Mouse (Mus musculus): ENCODE results near the gene Vmn1r174. TPM values are rescaled to one million over a fixed set of nuclear protein-coding genes. Genes with fewer than 3 reads are reported as not detected.
"Not testable (repeated sequence)": the region's sequence is repeated elsewhere in the genome, so short reads cannot be mapped to it uniquely, and the experiment has no call there.

The Vmn1r174 gene
- not detected in 2 replicates for polyA plus RNA-seq (2015; fragmentation: Nextera tagmentation; extraction: Ambion mirVana)

DNA sequence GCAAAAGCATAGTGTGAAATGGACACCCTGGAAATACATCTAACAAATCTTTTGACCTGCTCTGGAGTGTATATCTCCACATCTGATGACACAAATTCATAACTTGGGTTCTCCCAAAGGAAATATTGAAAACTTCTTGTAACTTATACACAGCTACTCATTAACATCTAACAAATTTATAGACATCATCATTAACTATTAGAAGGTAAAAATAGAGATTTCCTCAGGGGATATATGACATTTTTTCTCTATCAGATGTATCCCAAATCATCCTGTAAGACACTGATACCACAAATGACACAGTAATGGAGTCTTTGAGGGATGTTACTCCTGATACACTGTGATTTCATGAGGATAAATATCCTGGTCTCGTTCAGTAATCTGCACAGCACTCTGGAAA, at the start of gene Vmn1r174:
Vmn1r174 (plus strand) TSS at position 301 of the 400 bp plus-strand sequence.
- H3K9me3 ChIP-seq (replicated peaks); H3K9ac ChIP-seq; H3K4me2 ChIP-seq; H3K36me3 ChIP-seq; H3K4me3 ChIP-seq (replicated peaks); H3K27ac ChIP-seq; DNase-seq; ATAC-seq (ENCODE audit: low read depth); H3K4me1 ChIP-seq (replicated peaks); H3K27me3 ChIP-seq: not testable (repeated sequence)
- WGBS (ENCODE audit: insufficient replicate concordance) = 37% methylated on average over 1 of the region's 1 CpGs

DNA sequence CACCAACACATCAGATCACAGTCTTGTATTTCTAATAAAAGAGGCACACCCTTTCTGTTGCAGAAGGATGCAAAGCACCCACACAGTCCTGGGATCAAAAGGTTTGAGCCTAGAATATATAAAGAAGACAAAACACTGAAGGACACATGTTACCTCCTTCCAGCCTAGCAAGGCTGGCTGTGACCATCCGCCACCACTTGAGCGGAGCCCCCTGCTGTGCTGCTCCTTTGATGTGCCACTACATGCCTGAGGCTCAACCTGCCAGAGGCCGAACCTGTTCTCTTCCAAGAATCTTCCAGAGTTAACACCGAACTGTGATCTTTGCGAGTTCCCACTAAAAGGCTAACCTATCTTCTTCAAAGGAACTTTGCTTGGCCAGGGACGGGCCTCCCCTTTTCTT, 32.5 kb downstream of the Vmn1r174 start:
- H3K4me2 ChIP-seq = no peak overlapping the region
- 65% methylated on average over 6 of the region's 6 CpGs for WGBS (ENCODE audit: insufficient replicate concordance)
- no peak overlapping the region for H3K9ac ChIP-seq
- no peak overlapping the region for H3K4me3 ChIP-seq (replicated peaks)
- H3K27ac ChIP-seq = no peak overlapping the region
- H3K9me3 ChIP-seq (replicated peaks) = no peaks in the 10 kb centered on the region; the same call in 1 of the 2 replicates
- DNase-seq = no peak
- H3K4me1 ChIP-seq (replicated peaks) = no peaks in the 10 kb centered on the region
- no peak for ATAC-seq (ENCODE audit: low read depth)
- no peaks in the 10 kb centered on the region for H3K36me3 ChIP-seq
- H3K27me3 ChIP-seq = no peaks in the 10 kb centered on the region

DNA sequence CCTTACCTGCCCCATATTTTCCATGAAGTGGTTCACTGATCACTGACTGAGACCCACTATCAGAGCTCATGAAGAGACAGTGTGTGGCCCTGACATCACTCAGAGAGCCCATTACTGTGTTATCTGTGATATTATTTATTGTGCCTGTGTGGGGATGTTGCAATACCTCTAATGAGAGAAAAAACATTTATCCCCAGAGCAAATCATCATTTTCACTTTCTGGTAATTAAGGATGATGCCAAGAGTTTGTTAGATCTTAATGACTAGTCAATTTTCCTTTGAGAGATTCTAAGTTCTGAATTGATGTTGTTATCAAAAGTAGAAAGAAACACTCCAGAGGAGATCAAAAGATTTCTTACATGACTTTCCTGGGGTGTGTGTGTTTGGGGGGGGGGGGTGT, 58.5 kb downstream of the Vmn1r174 start, which contains the start of gene Vmn1r175:
Vmn1r175 (minus strand) TSS at position 101 of the 400 bp plus-strand sequence.
- not testable (repeated sequence) for H3K27me3 ChIP-seq; H3K27ac ChIP-seq; H3K36me3 ChIP-seq; ATAC-seq (ENCODE audit: low read depth); H3K9me3 ChIP-seq (replicated peaks); H3K4me3 ChIP-seq (replicated peaks); H3K4me1 ChIP-seq (replicated peaks); DNase-seq; H3K4me2 ChIP-seq; H3K9ac ChIP-seq

Other genes with a start within 250 kb of the Vmn1r174 start
- not detected in 2 replicates for gene Vmn1r167, start 245.1 kb upstream of the Vmn1r174 start, polyA plus RNA-seq (2015; fragmentation: Nextera tagmentation; extraction: Ambion mirVana)
- not detected in 2 replicates for gene Vmn1r168, start 212.5 kb upstream of the Vmn1r174 start, polyA plus RNA-seq (2015; fragmentation: Nextera tagmentation; extraction: Ambion mirVana)
- not detected in 2 replicates for gene Vmn1r169, start 176.7 kb upstream of the Vmn1r174 start, polyA plus RNA-seq (2015; fragmentation: Nextera tagmentation; extraction: Ambion mirVana)
- gene Vmn1r170, start 146.1 kb upstream of the Vmn1r174 start, polyA plus RNA-seq (2015; fragmentation: Nextera tagmentation; extraction: Ambion mirVana) = not detected in 2 replicates
- gene Vmn1r171, start 121.5 kb upstream of the Vmn1r174 start, polyA plus RNA-seq (2015; fragmentation: Nextera tagmentation; extraction: Ambion mirVana) = not detected in 2 replicates
- not detected in 2 replicates for gene Vmn1r172, start 94.0 kb upstream of the Vmn1r174 start, polyA plus RNA-seq (2015; fragmentation: Nextera tagmentation; extraction: Ambion mirVana)
- gene Vmn1r173, start 51.6 kb upstream of the Vmn1r174 start, polyA plus RNA-seq (2015; fragmentation: Nextera tagmentation; extraction: Ambion mirVana) = not detected in 2 replicates
- gene Vmn1r175, start 58.4 kb downstream of the Vmn1r174 start, polyA plus RNA-seq (2015; fragmentation: Nextera tagmentation; extraction: Ambion mirVana) = not detected in 2 replicates
- gene Vmn1r176, start 85.1 kb downstream of the Vmn1r174 start, polyA plus RNA-seq (2015; fragmentation: Nextera tagmentation; extraction: Ambion mirVana) = not detected in 2 replicates
- not detected in 2 replicates for gene Vmn1r177, start 114.2 kb downstream of the Vmn1r174 start, polyA plus RNA-seq (2015; fragmentation: Nextera tagmentation; extraction: Ambion mirVana)
- gene Vmn1r178, start 139.7 kb downstream of the Vmn1r174 start, polyA plus RNA-seq (2015; fragmentation: Nextera tagmentation; extraction: Ambion mirVana) = not detected in 2 replicates
- gene Vmn1r179, start 174.7 kb downstream of the Vmn1r174 start, polyA plus RNA-seq (2015; fragmentation: Nextera tagmentation; extraction: Ambion mirVana) = not detected in 2 replicates
- gene Vmn1r180, start 198.4 kb downstream of the Vmn1r174 start, polyA plus RNA-seq (2015; fragmentation: Nextera tagmentation; extraction: Ambion mirVana) = not detected in 2 replicates
- gene Vmn1r181, start 222.3 kb downstream of the Vmn1r174 start, polyA plus RNA-seq (2015; fragmentation: Nextera tagmentation; extraction: Ambion mirVana) = not detected in 2 replicates
- not detected in 2 replicates for gene V1rd19, start 249.4 kb downstream of the Vmn1r174 start, polyA plus RNA-seq (2015; fragmentation: Nextera tagmentation; extraction: Ambion mirVana)